Mouse (Mus musculus) forebrain, embryonic 16.5 days (tissue): ENCODE measurements at regions not wholly inside any gene's neighbourhood (a gene's known extent, or its start where the extent isn't known, plus 50 kb on each side); places are given as distances from the start of the nearest gene placed in this dataset.

ENCODE experiments used
- ATAC-seq: fragments of 200-750 bp; cut with Nextera tagmentation; 2 replicates; pipeline ENCODE4 v1.8.0; 2017; ENCODE audit warnings: mild to moderate bottlenecking, moderate library complexity
- H3K27ac ChIP-seq: fragments of 300-500 bp; sonication (generic); 2 replicates; pipeline ENCODE4 v1.5.1; 2014; ENCODE audit warnings: low read length, control low read depth
- H3K27me3 ChIP-seq: fragments of 300-500 bp; sonication (generic); replicated peaks from 2 replicates; pipeline ENCODE4 v1.6.1; 2014; ENCODE audit warnings: low read length; ENCODE audit not compliant: control insufficient read depth, insufficient read depth
- H3K36me3 ChIP-seq: fragments of 300-500 bp; sonication (generic); 2 replicates; pipeline ENCODE4 v1.6.1; 2014; ENCODE audit not compliant: control insufficient read depth, insufficient read depth
- H3K4me1 ChIP-seq: fragments of 300-500 bp; sonication (generic); replicated peaks from 2 replicates; pipeline ENCODE4 v1.6.1; 2014; ENCODE audit warnings: low read length; ENCODE audit not compliant: control insufficient read depth, insufficient read depth
- H3K4me2 ChIP-seq: fragments of 300-500 bp; sonication (generic); 2 replicates; pipeline ENCODE4 v1.6.1; 2014; ENCODE audit warnings: mild to moderate bottlenecking, low read length, control low read depth
- H3K4me3 ChIP-seq: fragments of 300-500 bp; sonication (generic); replicated peaks from 2 replicates; pipeline ENCODE4 v1.5.1; 2014; ENCODE audit warnings: mild to moderate bottlenecking, low read length, control low read depth
- H3K9ac ChIP-seq: fragments of 300-500 bp; sonication (generic); replicated peaks from 2 replicates; pipeline ENCODE4 v1.6.1; 2014; ENCODE audit warnings: low read depth, low read length, control low read depth
- H3K9me3 ChIP-seq: fragments of 300-500 bp; sonication (generic); 2 replicates; pipeline ENCODE4 v1.6.1; 2016; ENCODE audit warnings: low read length; ENCODE audit not compliant: control insufficient read depth
- WGBS: fragments of 180-500 bp; shearing (Covaris S2); extraction: QIAGEN DNeasy Blood & Tissue Kit; methylation state at CpG from one replicate; pipeline ENCODE4 v1.1.7; 2014; 5-methylcytosine and 5-hydroxymethylcytosine counted together

- Histone ChIP-seq H3K27ac (no peak overlapping the region), H3K36me3 (no peaks in the 10 kb centered on the region), H3K27me3 (no peaks in the 10 kb centered on the region), H3K9ac (no peak overlapping the region), H3K4me3 (no peak overlapping the region), H3K4me2 (no peak overlapping the region), H3K9me3 (no peaks in the 10 kb centered on the region), H3K4me1 (peaks cover 4% of the 10 kb centered on the region; the same call in 1 of the 2 replicates)
- no peak for ATAC-seq
- 60% methylated on average over 3 of the region's 3 CpGs for WGBS
These were observed 253.2 kb upstream of the Gm5148 start for GRCm38 (mm10) chr3:37977453-37977852.

DNA sequence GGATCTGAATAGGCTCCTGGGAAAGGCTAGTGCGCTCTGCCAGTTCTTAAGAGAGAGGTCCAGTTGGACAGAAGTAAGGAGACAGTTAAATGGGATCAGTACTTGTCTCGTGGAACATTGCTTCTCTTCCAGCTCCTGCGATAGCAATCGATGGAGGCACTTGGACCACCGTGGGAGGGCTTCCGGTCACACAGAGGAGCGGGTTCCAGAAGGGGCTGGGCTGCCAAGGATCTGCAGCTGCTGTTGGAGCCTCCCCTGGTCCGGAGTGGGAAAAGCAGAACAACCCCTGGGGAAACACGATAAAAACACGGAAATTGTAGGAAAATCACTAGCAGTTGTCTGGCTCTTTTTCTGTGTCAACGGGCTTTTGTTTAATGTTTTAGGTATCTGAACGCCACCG lies 252.3 kb upstream of the Gm5148 start:
- H3K4me2 ChIP-seq: peak overlapping the region; percentile 49
- no peak overlapping the region for H3K27ac ChIP-seq
- H3K9me3 ChIP-seq: no peaks in the 10 kb centered on the region
- H3K9ac ChIP-seq: 0 out of 2 replicates have a peak overlapping the region, but pooled peaks have one; percentile 9
- no peaks in the 10 kb centered on the region for H3K36me3 ChIP-seq
- H3K27me3 ChIP-seq: no peaks in the 10 kb centered on the region
- H3K4me1 ChIP-seq: peaks cover 4% of the 10 kb centered on the region; the same call in 1 of the 2 replicates
- peak; percentile 71; the same call in 1 of the 2 replicates for ATAC-seq
- 11% methylated on average over 13 of the region's 13 CpGs for WGBS
- peak overlapping the region; percentile 29 for H3K4me3 ChIP-seq

DNA sequence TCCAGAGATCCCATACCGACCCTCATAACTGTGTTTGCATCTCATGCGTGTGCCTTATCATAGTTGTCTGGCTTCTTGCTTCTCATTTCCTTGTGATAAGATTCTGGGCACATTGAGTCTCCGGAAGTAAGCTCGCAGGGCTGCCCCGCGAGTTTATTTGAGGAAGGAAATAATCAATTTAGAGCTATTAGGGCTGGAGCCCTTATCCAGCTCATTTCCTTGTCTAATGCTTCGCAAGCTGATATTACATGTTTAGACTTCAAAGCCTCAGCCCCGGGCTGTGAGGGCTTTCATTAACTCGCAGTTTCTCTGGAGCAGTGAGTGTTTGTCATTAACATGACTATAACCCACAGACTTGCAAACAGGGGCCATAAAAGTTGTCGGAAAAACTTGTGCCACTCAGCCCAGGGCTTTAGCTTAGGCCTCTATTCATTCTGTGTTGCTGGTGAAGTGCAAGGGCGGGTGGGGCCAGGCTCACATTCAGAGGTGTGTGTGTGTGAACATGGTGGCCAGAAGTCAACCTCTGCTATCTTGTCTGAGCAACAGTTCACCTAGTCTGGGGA lies 251.0 kb upstream of the Gm5148 start:
- Histone ChIP-seq H3K4me3 (no peak overlapping the region), H3K9ac (no peak overlapping the region), H3K27ac (no peak overlapping the region), H3K9me3 (no peaks in the 10 kb centered on the region), H3K27me3 (no peaks in the 10 kb centered on the region), H3K4me2 (no peak overlapping the region), H3K36me3 (no peaks in the 10 kb centered on the region), H3K4me1 (peaks cover 4% of the 10 kb centered on the region; the same call in 1 of the 2 replicates)
- peak; percentile 28; the same call in 1 of the 2 replicates for ATAC-seq
- WGBS: 21% methylated on average over 11 of the region's 11 CpGs

DNA sequence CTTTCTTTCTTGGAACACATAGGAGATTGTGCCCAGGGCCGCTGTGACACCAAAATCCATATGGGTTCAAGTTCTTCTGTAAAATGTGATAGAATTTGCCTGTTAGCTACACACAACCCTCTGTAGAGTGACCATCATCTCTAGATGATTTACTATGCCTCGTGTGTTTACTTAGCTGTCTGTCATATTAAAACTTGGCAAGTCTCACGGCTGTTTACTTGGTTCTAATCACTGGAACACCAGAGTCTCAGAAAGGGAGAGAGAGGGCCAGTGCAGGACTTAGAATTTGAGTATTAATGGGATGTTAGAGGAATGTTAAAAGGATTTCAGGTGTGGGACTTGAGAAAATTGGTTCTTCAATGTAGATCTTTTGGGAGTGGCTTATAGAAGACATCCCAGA lies 248.6 kb upstream of the Gm5148 start:
- Histone ChIP-seq H3K27me3 (no peaks in the 10 kb centered on the region), H3K4me1 (peaks cover 4% of the 10 kb centered on the region; the same call in 1 of the 2 replicates), H3K36me3 (no peaks in the 10 kb centered on the region), H3K9me3 (no peaks in the 10 kb centered on the region), H3K9ac (no peak overlapping the region), H3K4me2 (no peak overlapping the region), H3K27ac (no peak overlapping the region), H3K4me3 (no peak overlapping the region)
- ATAC-seq: no peak
- WGBS: 82% methylated on average over 3 of the region's 3 CpGs

- H3K27me3 ChIP-seq: no peaks in the 10 kb centered on the region
- no peak for ATAC-seq
- 76% methylated on average over 2 of the region's 2 CpGs for WGBS
- H3K4me3 ChIP-seq: no peak overlapping the region
- no peak overlapping the region for H3K4me2 ChIP-seq
- H3K9ac ChIP-seq: no peak overlapping the region
- no peaks in the 10 kb centered on the region for H3K9me3 ChIP-seq
- H3K4me1 ChIP-seq: peaks cover 4% of the 10 kb centered on the region; the same call in 1 of the 2 replicates
- no peaks in the 10 kb centered on the region for H3K36me3 ChIP-seq
- H3K27ac ChIP-seq: no peak overlapping the region
These were observed 246.9 kb upstream of the Gm5148 start for GRCm38 (mm10) chr3:37971240-37971639.

GRCm38 (mm10) chr3:37968654-37969053 lies 244.4 kb upstream of the Gm5148 start:
- H3K9ac ChIP-seq: no peak overlapping the region
- H3K27me3 ChIP-seq: no peaks in the 10 kb centered on the region
- no peaks in the 10 kb centered on the region for H3K36me3 ChIP-seq
- H3K4me3 ChIP-seq: no peak overlapping the region
- no peaks in the 10 kb centered on the region for H3K9me3 ChIP-seq
- no peaks in the 10 kb centered on the region; the same call in 1 of the 2 replicates for H3K4me1 ChIP-seq
- H3K4me2 ChIP-seq: no peak overlapping the region
- no peak for ATAC-seq
- no peak overlapping the region for H3K27ac ChIP-seq

- Histone ChIP-seq H3K36me3 (no peaks in the 10 kb centered on the region), H3K27ac (no peak overlapping the region), H3K4me3 (no peak overlapping the region), H3K4me2 (no peak overlapping the region), H3K27me3 (no peaks in the 10 kb centered on the region), H3K4me1 (no peaks in the 10 kb centered on the region; the same call in 1 of the 2 replicates), H3K9ac (no peak overlapping the region), H3K9me3 (no peaks in the 10 kb centered on the region)
- 83% methylated on average over 4 of the region's 4 CpGs for WGBS
- ATAC-seq: 0 out of 2 replicates have a peak, but pooled peaks have one; percentile 16
These were observed 240.9 kb upstream of the Gm5148 start for GRCm38 (mm10) chr3:37965221-37965620.

DNA sequence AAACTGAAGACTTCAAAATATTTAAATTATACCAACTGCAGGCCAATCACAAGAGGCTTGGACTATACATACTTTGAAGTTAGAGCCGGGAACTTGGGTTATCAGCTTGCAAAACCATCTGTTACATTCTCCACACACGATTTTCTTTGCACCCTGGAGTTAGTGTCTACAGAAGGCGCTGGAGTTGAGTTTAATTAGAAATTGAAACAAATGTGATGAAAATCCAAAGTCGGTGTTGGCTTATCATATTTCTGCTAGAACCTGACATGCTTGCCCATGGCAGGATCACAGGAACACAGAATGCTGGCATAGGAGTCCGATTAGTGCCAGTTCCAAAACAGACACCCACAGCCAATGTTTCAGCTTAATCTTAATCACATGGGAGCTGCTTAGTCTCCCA lies 239.8 kb upstream of the Gm5148 start:
- WGBS: 62% methylated on average over 5 of the region's 5 CpGs
- ATAC-seq: peak; percentile 85
- H3K4me2 ChIP-seq: no peak overlapping the region

GRCm38 (mm10) chr3:37962811-37963210 lies 238.5 kb upstream of the Gm5148 start:
- no peak for ATAC-seq
- no peaks in the 10 kb centered on the region; the same call in 1 of the 2 replicates for H3K4me1 ChIP-seq
- no peak overlapping the region for H3K9ac ChIP-seq
- H3K9me3 ChIP-seq: no peaks in the 10 kb centered on the region
- 81% methylated on average over 8 of the region's 8 CpGs for WGBS
- no peak overlapping the region for H3K27ac ChIP-seq
- H3K27me3 ChIP-seq: no peaks in the 10 kb centered on the region
- no peak overlapping the region for H3K4me3 ChIP-seq
- H3K4me2 ChIP-seq: no peak overlapping the region
- H3K36me3 ChIP-seq: no peaks in the 10 kb centered on the region

More for the DNA sequence above, 239.8 kb upstream of the Gm5148 start:
- Histone ChIP-seq H3K4me1 (no peaks in the 10 kb centered on the region; the same call in 1 of the 2 replicates), H3K9me3 (no peaks in the 10 kb centered on the region), H3K27ac (no peak overlapping the region), H3K36me3 (no peaks in the 10 kb centered on the region), H3K9ac (no peak overlapping the region), H3K4me3 (no peak overlapping the region), H3K27me3 (no peaks in the 10 kb centered on the region)
